Mouse (Mus musculus) cortical plate, adult 2 months (tissue): ENCODE results near the gene Ddx24. TPM values are rescaled to one million over a fixed set of nuclear protein-coding genes. Genes with fewer than 3 reads are reported as not detected.
A peak's percentile ranks its signal among the peaks of the same experiment; 100 is the strongest.
"Not testable (repeated sequence)": the region's sequence is repeated elsewhere in the genome, so short reads cannot be mapped to it uniquely, and the experiment has no call there.

Experiments
- H3K27ac ChIP-seq: fragments of 200-500 bp; 2 replicates; pipeline ENCODE4 v1.5.1; 2012; ENCODE audit warnings: low read length, control low read depth, inconsistent platforms; ENCODE audit not compliant: insufficient read depth
- H3K4me1 ChIP-seq: fragments of 200-500 bp; 2 replicates; pipeline ENCODE4 v1.6.1; 2011; ENCODE audit warnings: low read length; ENCODE audit not compliant: control insufficient read depth, insufficient read depth
- H3K4me3 ChIP-seq: fragments of 200-500 bp; 2 replicates; pipeline ENCODE4 v1.5.1; 2011; ENCODE audit warnings: mild to moderate bottlenecking, low read length, control low read depth; ENCODE audit not compliant: insufficient read depth
- CTCF ChIP-seq: fragments of 200-500 bp; IDR thresholded peaks from 2 replicates; pipeline ENCODE4 v1.5.1; 2011; ENCODE audit warnings: mild to moderate bottlenecking, control low read depth, low read length; ENCODE audit not compliant: insufficient read depth; ENCODE audit errors: extremely low read depth
- POLR2A ChIP-seq: fragments of 200-500 bp; IDR thresholded peaks from 2 replicates; pipeline ENCODE4 v1.6.1; 2011; ENCODE audit warnings: mild to moderate bottlenecking, low read length, control low read depth; ENCODE audit not compliant: insufficient read depth; ENCODE audit errors: extremely low read depth
- polyA plus RNA-seq: library from polyadenylated mRNA; depleted of rRNA; stranded (reverse); fragments of >200 nt; gene quantifications from 2 replicates; pipeline ENCODE4 v1.2.3, GENCODE M21; 2012; rRNA removed

Gene Ddx24
- polyA plus RNA-seq: 160 and 162 TPM in 2 replicates

DNA sequence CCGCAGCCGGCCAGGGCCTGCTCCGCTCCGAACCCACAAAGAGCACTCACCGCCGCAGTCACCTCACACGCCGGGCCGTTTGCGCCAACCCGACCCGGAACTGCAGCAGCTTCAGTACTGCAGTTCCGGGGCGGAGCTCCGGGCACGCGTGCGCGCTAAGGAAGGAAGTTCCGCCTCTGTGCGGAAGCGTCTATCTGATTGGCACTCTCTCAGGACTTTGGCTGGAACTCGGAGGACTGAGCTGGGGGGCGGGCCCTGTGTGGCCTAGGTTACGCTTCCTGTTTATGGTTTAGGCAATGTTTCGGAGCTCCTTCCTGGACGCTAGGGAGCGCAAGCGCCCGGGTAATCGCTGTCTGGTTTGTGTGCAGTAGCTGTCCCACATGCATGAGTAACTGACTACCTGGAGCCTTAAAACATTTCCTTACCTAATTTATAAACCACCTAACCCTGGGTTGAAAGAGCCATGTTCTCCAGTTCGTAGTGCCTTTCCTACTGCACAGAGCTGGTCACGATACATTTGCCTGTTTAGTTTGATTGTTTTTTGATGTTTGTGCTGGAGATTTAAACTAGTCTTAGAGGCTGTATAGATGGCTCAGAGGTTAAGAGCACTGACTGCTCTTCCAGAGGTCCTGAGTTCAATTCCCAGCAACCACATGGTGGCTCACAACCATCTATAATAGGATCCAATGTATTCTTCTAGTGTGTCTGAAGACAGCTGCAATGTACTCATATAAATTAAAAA lies at the start of gene Ddx24:
TSS of gene Ddx24 (minus strand) at position 102 of the 742 bp plus-strand sequence.
- H3K4me3 ChIP-seq: peak within 1 kb of the TSS; percentile 84
- H3K4me1 ChIP-seq: peaks cover 10% of the 10 kb centered on the region
- peak within 1 kb of the TSS; percentile 43 for H3K27ac ChIP-seq
- TF ChIP-seq POLR2A (peak; percentile 76), CTCF (peak; percentile 87)

GRCm38 (mm10) chr12:103474481-103474880 lies 48.9 kb upstream of the Ddx24 start:
- Histone ChIP-seq H3K4me1 (no peaks in the 10 kb centered on the region), H3K27ac (no peak overlapping the region), H3K4me3 (no peak overlapping the region)
- TF ChIP-seq CTCF (no peak), POLR2A (no peak)

GRCm38 (mm10) chr12:103457140-103457539 lies 31.5 kb upstream of the Ddx24 start, which contains the start of gene Ifi27l2b:
Ifi27l2b (minus strand) TSS chr12:103457223.
- H3K4me1 ChIP-seq: no peaks in the 10 kb centered on the region
- no peak within 1 kb of the TSS for H3K4me3 ChIP-seq
- TF ChIP-seq POLR2A: no peak
- no peak for TF ChIP-seq CTCF
- H3K27ac ChIP-seq: no peak within 1 kb of the TSS

DNA sequence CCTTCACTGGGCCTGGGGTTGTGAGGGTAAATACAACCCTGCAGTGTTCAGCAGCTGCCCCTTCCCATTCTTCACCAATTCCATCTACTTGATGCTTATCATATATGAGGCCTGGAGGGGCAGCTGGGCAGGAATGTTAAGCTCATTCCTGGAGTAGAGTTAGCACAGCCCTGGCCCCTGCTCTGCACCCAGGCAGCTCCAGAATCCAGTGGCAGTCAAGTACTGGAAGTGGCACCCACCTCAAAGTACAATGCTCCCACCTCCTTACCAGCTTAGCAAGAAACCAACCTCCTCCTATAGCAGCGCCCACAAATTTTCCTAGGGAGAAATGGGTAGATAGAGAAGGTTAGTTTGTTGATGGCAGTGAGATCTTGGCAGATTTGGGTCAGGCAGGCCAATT lies 31.1 kb upstream of the Ddx24 start:
- H3K27ac ChIP-seq, H3K4me1 ChIP-seq, H3K4me3 ChIP-seq: not testable (repeated sequence)

GRCm38 (mm10) chr12:103453361-103453760 lies 27.7 kb upstream of the Ddx24 start:
- Histone ChIP-seq H3K27ac (no peak overlapping the region), H3K4me3 (no peak overlapping the region), H3K4me1 (no peaks in the 10 kb centered on the region)
- no peak for TF ChIP-seq POLR2A
- TF ChIP-seq CTCF: no peak

DNA sequence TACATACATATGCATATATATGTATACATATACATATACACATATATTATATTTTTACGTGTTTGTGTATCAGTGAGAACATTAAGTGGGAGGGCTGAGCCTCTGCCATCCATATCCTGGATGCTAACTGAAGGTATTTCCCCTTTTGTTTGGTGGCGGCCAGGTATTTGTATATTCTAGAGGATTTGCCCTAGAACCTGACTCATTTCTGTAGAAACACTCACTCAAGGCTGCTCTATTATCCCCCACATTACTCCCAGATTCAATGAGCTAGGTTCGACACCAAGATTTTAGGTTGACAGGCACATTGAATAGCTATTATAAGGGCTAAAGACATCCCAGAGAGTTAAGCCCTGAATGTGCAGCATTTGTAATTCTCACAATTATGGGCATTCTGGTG lies 19.4 kb upstream of the Ddx24 start:
- no peak overlapping the region for H3K4me3 ChIP-seq
- TF ChIP-seq POLR2A (no peak), CTCF (no peak)
- no peak overlapping the region for H3K27ac ChIP-seq
- H3K4me1 ChIP-seq: no peaks in the 10 kb centered on the region

DNA sequence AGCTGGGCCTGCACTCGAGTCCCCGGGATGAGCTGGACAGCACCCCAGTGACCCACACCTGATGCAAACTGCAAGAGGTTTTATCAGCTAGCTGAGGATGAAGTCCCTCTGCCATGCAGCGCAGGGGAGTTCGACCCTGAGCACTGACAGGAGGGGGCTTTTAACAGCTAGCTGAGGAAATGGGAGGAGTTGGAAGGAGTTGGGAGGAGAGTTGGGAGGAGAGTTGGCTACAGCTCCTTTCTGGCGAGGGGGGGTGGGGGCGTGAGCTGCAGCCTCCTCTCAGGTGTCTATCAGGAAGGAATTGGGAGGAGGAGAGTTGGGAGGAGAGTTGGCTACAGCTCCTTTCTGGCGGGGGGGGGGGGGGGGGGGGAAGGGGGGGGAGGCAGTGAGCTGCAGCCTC lies 18.6 kb upstream of the Ddx24 start:
- not testable (repeated sequence) for H3K4me1 ChIP-seq, H3K4me3 ChIP-seq, H3K27ac ChIP-seq

- TF ChIP-seq CTCF: no peak
- no peak for TF ChIP-seq POLR2A
- Histone ChIP-seq H3K4me3 (no peak within 1 kb of the TSS), H3K27ac (no peak within 1 kb of the TSS), H3K4me1 (no peaks in the 10 kb centered on the region)
These were observed 17.9 kb upstream of the Ddx24 start, which contains the start of gene Ifi27l2a for GRCm38 (mm10) chr12:103443524-103443923. Ifi27l2a (minus strand) TSS chr12:103443680.

GRCm38 (mm10) chr12:103437601-103438000 lies 12.0 kb upstream of the Ddx24 start:
- Histone ChIP-seq H3K27ac (no peak overlapping the region), H3K4me1 (no peaks in the 10 kb centered on the region), H3K4me3 (no peak overlapping the region)
- no peak for TF ChIP-seq POLR2A
- no peak for TF ChIP-seq CTCF

- Histone ChIP-seq H3K4me1 (no peaks in the 10 kb centered on the region), H3K4me3 (peak overlapping the region; percentile 29; the same call in 1 of the 2 replicates), H3K27ac (no peak overlapping the region)
- TF ChIP-seq CTCF: no peak
- no peak for TF ChIP-seq POLR2A
These were observed 9.2 kb upstream of the Ddx24 start for GRCm38 (mm10) chr12:103434861-103435260.
